Mouse (Mus musculus) kidney, embryonic 16.5 days (tissue): ENCODE results near the gene Dedd. TPM values are rescaled to one million over a fixed set of nuclear protein-coding genes. Genes with fewer than 3 reads are reported as not detected.
A peak's percentile ranks its signal among the peaks of the same experiment; 100 is the strongest.

Source experiments
- ATAC-seq: fragments of 200-750 bp; cut with Nextera tagmentation; 2 replicates; pipeline ENCODE4 v1.8.0; 2017; ENCODE audit warnings: moderate TSS enrichment; ENCODE audit not compliant: low FRiP score, low TSS enrichment
- H3K27ac ChIP-seq: fragments of 300-500 bp; sonication (generic); 2 replicates; pipeline ENCODE4 v1.5.1; 2014; ENCODE audit warnings: low read length
- H3K27me3 ChIP-seq: fragments of 300-500 bp; sonication (generic); 2 replicates; pipeline ENCODE4 v1.6.1; 2014; ENCODE audit warnings: low read length, control low read depth, mixed read lengths; ENCODE audit not compliant: insufficient read depth
- H3K36me3 ChIP-seq: fragments of 300-500 bp; sonication (generic); 2 replicates; pipeline ENCODE4 v1.6.1; 2014; ENCODE audit warnings: low read length, control low read depth, mixed read lengths; ENCODE audit not compliant: insufficient read depth
- H3K4me1 ChIP-seq: fragments of 300-500 bp; sonication (generic); 2 replicates; pipeline ENCODE4 v1.6.1; 2014; ENCODE audit warnings: low read length, control low read depth, mixed read lengths; ENCODE audit not compliant: insufficient read depth
- H3K4me2 ChIP-seq: fragments of 300-500 bp; sonication (generic); replicated peaks from 2 replicates; pipeline ENCODE4 v1.6.1; 2014; ENCODE audit warnings: low read depth, low read length
- H3K4me3 ChIP-seq: fragments of 300-500 bp; sonication (generic); 2 replicates; pipeline ENCODE4 v1.5.1; 2014; ENCODE audit warnings: mild to moderate bottlenecking, low read length
- H3K9ac ChIP-seq: fragments of 300-500 bp; sonication (generic); replicated peaks from 2 replicates; pipeline ENCODE4 v1.6.1; 2014; ENCODE audit warnings: low read length
- H3K9me3 ChIP-seq: fragments of 300-500 bp; sonication (generic); 2 replicates; pipeline ENCODE4 v1.6.1; 2016; ENCODE audit warnings: low read length, control low read depth
- WGBS: fragments of 180-500 bp; shearing (Covaris S2); extraction: QIAGEN DNeasy Blood & Tissue Kit; methylation state at CpG from one replicate; pipeline ENCODE4 v1.1.7; 2014; 5-methylcytosine and 5-hydroxymethylcytosine counted together
- polyA plus RNA-seq: library from polyadenylated mRNA; unstranded; fragments of >200 nt; fragmentation: Nextera tagmentation; extraction: Ambion mirVana; gene quantifications from 2 replicates; pipeline ENCODE4 v1.2.1, GENCODE M21; 2015

Gene Dedd
- polyA plus RNA-seq, 1 experiment from 2014 or later = 57.0 TPM

- no peak for ATAC-seq
These were observed 27.9 kb downstream of the Dedd start for GRCm38 (mm10) chr1:171356814-171357213.

GRCm38 (mm10) chr1:171358421-171358820 lies 29.5 kb downstream of the Dedd start:
- H3K27ac ChIP-seq = no peak overlapping the region
- WGBS = 73% methylated on average over 4 of the region's 4 CpGs
- H3K9me3 ChIP-seq = no peaks in the 10 kb centered on the region; the same call in 1 of the 2 replicates
- H3K36me3 ChIP-seq = peaks cover 14% of the 10 kb centered on the region
- no peak overlapping the region for H3K9ac ChIP-seq
- H3K4me2 ChIP-seq = no peak overlapping the region
- no peak overlapping the region for H3K4me3 ChIP-seq
- H3K27me3 ChIP-seq = no peaks in the 10 kb centered on the region
- ATAC-seq = no peak
- peaks cover 13% of the 10 kb centered on the region for H3K4me1 ChIP-seq

More at GRCm38 (mm10) chr1:171356814-171357213, 27.9 kb downstream of the Dedd start:
- peaks cover 12% of the 10 kb centered on the region for H3K4me1 ChIP-seq
- H3K9me3 ChIP-seq = no peaks in the 10 kb centered on the region; the same call in 1 of the 2 replicates
- peaks cover 14% of the 10 kb centered on the region for H3K36me3 ChIP-seq
- WGBS = 86% methylated on average over 2 of the region's 2 CpGs
- H3K27ac ChIP-seq = no peak overlapping the region
- no peak overlapping the region for H3K9ac ChIP-seq
- no peaks in the 10 kb centered on the region for H3K27me3 ChIP-seq
- no peak overlapping the region for H3K4me2 ChIP-seq
- H3K4me3 ChIP-seq = no peak overlapping the region

DNA sequence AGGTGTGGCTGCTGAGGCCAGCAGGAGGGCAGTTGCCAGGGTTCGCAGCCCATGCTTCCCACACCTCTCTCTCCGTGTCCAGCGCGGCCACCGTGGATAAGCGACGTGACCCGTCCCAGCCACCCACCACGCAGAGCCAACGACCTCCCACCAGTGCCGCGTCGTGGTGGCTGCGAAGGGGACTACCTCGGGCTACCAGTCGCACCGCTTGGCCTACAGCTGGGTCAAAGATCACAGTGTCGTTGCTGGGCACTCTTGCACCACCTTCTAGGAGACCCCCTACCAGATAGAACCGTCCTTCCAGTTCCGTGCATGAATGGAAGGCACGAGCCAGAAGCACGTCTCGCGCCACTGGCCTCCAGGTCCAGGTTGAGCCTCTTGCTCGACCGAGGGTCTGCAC lies 31.3 kb downstream of the Dedd start:
- ATAC-seq = no peak; the same call in 1 of the 2 replicates
- Histone ChIP-seq H3K4me3 (peak overlapping the region; percentile 60), H3K27me3 (no peaks in the 10 kb centered on the region), H3K27ac (peak overlapping the region; percentile 65), H3K9ac (peak overlapping the region; percentile 73), H3K4me1 (peaks cover 13% of the 10 kb centered on the region), H3K4me2 (peak overlapping the region; percentile 86), H3K36me3 (peaks cover 14% of the 10 kb centered on the region), H3K9me3 (no peaks in the 10 kb centered on the region; the same call in 1 of the 2 replicates)
- 2% methylated on average over 26 of the region's 26 CpGs for WGBS

DNA sequence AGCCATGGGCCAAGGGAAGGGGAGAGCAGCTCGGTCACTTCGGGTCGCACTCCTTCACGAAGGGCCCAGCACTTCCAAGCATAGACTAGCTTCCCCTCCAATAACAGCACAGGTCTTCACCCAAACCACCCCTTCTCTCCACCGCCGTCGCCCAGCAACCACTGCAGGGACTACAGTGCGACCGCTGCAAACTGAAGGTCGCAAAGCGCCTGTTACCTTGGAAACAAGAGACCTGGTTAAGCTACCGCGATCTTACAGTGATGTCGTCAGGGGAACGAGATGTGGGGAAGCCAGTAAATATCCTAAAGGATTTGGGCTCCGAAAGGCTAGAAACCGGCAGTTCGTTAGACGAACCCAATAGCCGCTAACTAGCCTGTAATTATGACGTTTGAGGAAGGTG lies 31.7 kb downstream of the Dedd start, which contains the start of gene Klhdc9:
Gene Klhdc9, minus strand, starts transcription at position 143 of the 400 bp plus-strand sequence.
- H3K9me3 ChIP-seq = no peaks in the 10 kb centered on the region; the same call in 1 of the 2 replicates
- WGBS = under 1% methylated on average over 21 of the region's 21 CpGs
- ATAC-seq = peak; percentile 95
- peaks cover 14% of the 10 kb centered on the region for H3K36me3 ChIP-seq
- peak within 1 kb of the TSS; percentile 86 for H3K4me2 ChIP-seq
- H3K27me3 ChIP-seq = no peaks in the 10 kb centered on the region
- peaks cover 13% of the 10 kb centered on the region for H3K4me1 ChIP-seq
- peak within 1 kb of the TSS; percentile 73 for H3K9ac ChIP-seq
- peak within 1 kb of the TSS; percentile 71 for H3K27ac ChIP-seq
- H3K4me3 ChIP-seq = peak within 1 kb of the TSS; percentile 60

DNA sequence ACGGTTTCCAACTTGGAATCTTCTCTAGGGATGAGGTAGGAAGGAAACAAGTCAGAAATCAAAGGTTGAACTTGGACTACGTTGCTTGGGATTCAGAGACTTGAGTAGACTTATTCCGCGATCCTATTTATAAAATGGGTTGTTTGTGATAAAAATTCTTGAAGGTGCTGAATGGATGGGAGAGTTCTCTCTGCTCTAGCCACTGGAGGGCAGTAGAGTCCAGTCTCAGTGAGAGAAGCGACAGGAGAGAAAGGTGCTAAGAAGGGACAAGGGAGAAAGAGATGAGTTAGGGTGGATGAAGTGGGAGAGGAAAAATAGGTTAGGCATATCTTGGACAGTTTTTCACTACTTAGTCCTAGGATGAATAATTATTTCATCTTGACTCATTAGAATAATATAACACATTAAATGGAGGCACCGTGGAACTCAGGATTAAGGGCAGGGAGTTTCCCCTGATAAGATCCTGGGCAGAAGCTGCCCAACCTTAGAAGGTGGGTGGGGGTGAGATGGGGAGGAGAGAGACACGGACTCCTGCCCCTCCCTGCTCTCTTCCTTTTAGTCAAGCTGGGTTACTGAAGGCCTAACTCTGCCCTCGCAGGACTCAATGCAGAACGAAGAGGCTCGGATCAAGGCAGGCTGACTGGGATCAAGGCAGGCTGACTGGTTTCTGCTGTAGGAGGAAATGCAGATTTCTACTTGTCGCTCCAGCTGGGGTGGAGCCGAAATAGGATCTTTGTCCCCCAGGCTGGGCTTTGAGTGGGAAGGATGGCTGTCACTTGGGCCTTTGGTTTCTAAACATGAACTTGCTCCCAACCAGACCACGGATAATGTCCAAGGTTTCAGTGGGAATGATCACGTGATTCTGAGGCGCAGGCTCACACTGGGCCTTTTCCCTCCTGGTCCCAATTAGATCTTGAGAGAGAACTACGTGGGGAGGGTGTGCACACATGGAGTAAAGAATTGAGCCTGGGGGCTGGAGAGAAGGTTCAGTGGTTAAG lies 32.5 kb downstream of the Dedd start:
- WGBS = 28% methylated on average over 16 of the region's 16 CpGs
- H3K4me3 ChIP-seq = peak overlapping the region; percentile 60
- H3K4me2 ChIP-seq = peak overlapping the region; percentile 86
- peak overlapping the region; percentile 73 for H3K9ac ChIP-seq
- ATAC-seq = peak; percentile 52; the same call in 1 of the 2 replicates
- H3K4me1 ChIP-seq = peaks cover 13% of the 10 kb centered on the region
- no peaks in the 10 kb centered on the region for H3K27me3 ChIP-seq
- H3K36me3 ChIP-seq = peaks cover 14% of the 10 kb centered on the region
- H3K9me3 ChIP-seq = no peaks in the 10 kb centered on the region; the same call in 1 of the 2 replicates
- H3K27ac ChIP-seq = peak overlapping the region; percentile 71

DNA sequence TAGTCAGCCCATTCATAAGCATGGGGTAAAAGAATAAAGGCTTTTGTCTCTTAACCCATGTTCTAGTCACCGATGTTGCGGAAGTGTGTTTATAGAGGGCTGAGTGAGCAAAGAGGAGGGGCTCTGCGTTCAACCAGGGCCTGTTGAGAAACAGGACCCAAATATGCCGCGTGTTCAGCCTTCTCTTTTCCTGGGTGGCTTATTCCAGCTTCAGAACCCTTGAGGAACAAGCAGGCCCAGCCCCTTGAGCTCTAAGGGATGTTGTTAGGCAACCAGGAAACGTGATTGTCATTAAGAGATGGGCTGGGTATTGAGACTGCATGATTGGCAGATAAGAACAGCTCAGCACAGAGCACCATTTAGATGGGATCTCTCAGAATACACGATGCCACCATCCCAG lies 37.0 kb downstream of the Dedd start:
- peaks cover 14% of the 10 kb centered on the region for H3K4me1 ChIP-seq
- H3K27ac ChIP-seq = no peak overlapping the region
- 63% methylated on average over 7 of the region's 7 CpGs for WGBS
- ATAC-seq = no peak
- no peak overlapping the region for H3K9ac ChIP-seq
- H3K4me2 ChIP-seq = no peak overlapping the region
- no peaks in the 10 kb centered on the region for H3K36me3 ChIP-seq
- no peaks in the 10 kb centered on the region for H3K27me3 ChIP-seq
- no peaks in the 10 kb centered on the region for H3K9me3 ChIP-seq
- H3K4me3 ChIP-seq = no peak overlapping the region

DNA sequence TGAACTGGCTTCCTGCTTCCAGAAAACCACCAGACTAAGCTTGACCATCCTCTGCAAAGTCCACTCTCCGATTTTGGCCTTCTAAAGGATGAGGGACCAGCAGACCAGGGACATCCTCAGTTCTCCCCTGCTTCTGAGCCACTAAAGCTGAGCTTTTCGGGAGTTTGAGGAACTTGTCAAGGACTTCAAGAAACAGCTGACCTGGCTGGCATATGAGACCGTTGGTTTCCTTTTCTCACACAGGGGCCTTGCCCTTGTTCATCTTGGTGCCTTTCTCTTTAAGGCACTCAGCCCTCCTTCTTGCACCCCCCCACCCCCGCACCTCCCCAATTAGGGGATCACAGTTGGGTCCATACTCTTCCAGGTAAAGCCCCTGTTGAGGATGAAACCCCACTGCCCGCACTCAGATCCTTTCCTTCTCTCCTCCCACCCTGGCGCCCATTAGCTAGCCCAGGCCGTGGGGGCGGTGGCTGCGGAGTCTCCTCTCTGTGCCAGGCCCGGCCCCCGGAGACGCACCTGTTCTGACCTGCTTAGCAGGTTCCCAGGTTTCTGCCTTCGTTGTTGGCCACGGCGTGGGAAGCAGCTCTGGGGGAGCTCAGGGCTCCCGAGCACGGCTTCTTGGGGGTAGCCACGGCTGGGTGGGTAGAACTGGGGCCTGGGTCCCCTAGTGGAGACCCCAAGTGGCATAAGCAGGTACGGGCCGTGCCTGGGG lies 41.1 kb downstream of the Dedd start, which contains the start of gene Nectin4:
Gene Nectin4, plus strand, starts transcription at position 255 of the 712 bp plus-strand sequence.
- Histone ChIP-seq H3K9me3 (no peaks in the 10 kb centered on the region), H3K4me3 (peak within 1 kb of the TSS; percentile 15; the same call in 1 of the 2 replicates), H3K27ac (no peak within 1 kb of the TSS; the same call in 1 of the 2 replicates), H3K4me2 (peak within 1 kb of the TSS; percentile 38), H3K4me1 (peaks cover 16% of the 10 kb centered on the region), H3K27me3 (no peaks in the 10 kb centered on the region), H3K36me3 (no peaks in the 10 kb centered on the region), H3K9ac (peak within 1 kb of the TSS; percentile 20; the same call in 1 of the 2 replicates)
- WGBS = 38% methylated on average over 20 of the region's 20 CpGs
- ATAC-seq = peak; percentile 62; the same call in 1 of the 2 replicates

- H3K4me1 ChIP-seq = peaks cover 22% of the 10 kb centered on the region
- no peak overlapping the region for H3K4me2 ChIP-seq
- H3K4me3 ChIP-seq = no peak overlapping the region
- no peak overlapping the region for H3K9ac ChIP-seq
- no peak overlapping the region for H3K27ac ChIP-seq
- no peaks in the 10 kb centered on the region for H3K27me3 ChIP-seq
- 40% methylated on average over 3 of the region's 3 CpGs for WGBS
- H3K9me3 ChIP-seq = no peaks in the 10 kb centered on the region
- no peak for ATAC-seq
- no peaks in the 10 kb centered on the region for H3K36me3 ChIP-seq
These were observed 43.9 kb downstream of the Dedd start for GRCm38 (mm10) chr1:171372880-171373279.

DNA sequence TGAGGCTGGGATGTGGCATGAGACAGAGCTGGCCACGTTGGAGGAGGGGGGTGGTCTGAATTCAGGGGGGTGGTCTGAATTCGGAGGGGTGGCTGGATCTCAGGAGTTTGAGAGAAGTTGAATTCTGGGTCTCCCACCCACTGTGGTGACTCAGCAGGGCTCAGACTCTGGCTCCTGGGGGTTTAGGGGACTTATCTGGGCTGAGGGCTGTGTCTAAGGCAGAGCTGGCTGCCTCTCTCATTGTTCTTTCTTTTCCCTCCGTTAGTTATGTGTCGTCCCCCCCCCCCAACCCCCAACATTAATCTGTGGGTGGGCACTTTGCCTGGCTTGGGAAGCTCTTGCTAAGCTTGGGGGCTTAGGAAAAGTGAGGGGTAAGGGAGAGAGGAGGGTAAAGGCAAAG lies 45.0 kb downstream of the Dedd start:
- WGBS = 6% methylated on average over 2 of the region's 4 CpGs
- no peak for ATAC-seq

More for the DNA sequence above, 45.0 kb downstream of the Dedd start:
- Histone ChIP-seq H3K27me3 (no peaks in the 10 kb centered on the region), H3K9ac (no peak overlapping the region), H3K36me3 (no peaks in the 10 kb centered on the region), H3K4me1 (peaks cover 14% of the 10 kb centered on the region), H3K4me2 (no peak overlapping the region), H3K4me3 (no peak overlapping the region), H3K9me3 (no peaks in the 10 kb centered on the region), H3K27ac (no peak overlapping the region)
